Mouse (Mus musculus): Measurements from ENCODE around the gene Grik3.

DNA sequence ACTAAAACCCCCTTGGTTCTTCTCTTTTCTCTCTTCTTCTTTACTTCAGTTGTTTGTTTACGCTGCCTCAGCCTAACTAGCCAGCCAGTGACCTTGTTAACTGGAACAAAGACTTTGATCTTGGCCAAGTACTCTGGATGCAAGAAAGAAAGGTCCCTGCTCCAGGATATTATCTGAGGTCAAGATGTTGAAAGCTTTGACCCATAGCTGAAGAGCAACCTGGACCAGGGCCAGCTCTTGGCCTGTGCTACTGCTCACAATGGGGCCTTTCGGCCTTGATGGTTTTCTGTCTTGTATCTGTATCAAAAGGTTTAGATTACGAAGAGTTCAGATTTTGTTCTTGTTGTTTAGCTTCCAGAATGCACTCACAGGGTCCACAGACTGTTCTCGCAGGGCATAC, 48.7 kb upstream of the Grik3 start:
- TF ChIP-seq ZC3H11A (IDR thresholded peaks at IDR 0.05; ENCODE audit: borderline replicate concordance, low read depth, low read length), result no peak
- TF ChIP-seq HCFC1 (IDR thresholded peaks at IDR 0.05; ENCODE audit: borderline replicate concordance, insufficient read depth, low read length), result no peak
- no peak for TF ChIP-seq CHD2 (IDR thresholded peaks at IDR 0.05; ENCODE audit: low read depth, low read length)
